Comparison of ENCODE assay signal across 16 mouse cellular contexts in genomic region chr15:102527936-102528335, GRCm38 (mm10). TPM values are rescaled to one million over a fixed set of nuclear protein-coding genes. Genes with fewer than 3 reads are reported as not detected.
DNase-seq lines count a peak whose midpoint lies in the region; ATAC-seq and TF ChIP-seq lines count a peak whose summit lies in the region.
"Had no signal": no experiment of that assay in that cellular context is flagged by ENCODE, and none has a peak within 500 bp of the region (broad histone marks: within the 10 kb centered on the region; RNA-seq: fewer than 3 reads in every experiment).

No protein-coding gene starts in this region.

- no peak overlapping the region for H3K9ac ChIP-seq in forebrain, embryonic 11.5 days (ENCODE audit: low read length)
- H3K9ac ChIP-seq: embryonic facial prominence, embryonic 15.5 days; neural tube, embryonic 13.5 days had no signal

- no peaks in the 10 kb centered on the region for H3K4me1 ChIP-seq in forebrain, embryonic 11.5 days (replicated peaks; ENCODE audit: control insufficient read depth, insufficient read depth, low read length)
- peaks cover 4% of the 10 kb centered on the region; the same call in 1 of the 2 replicates for H3K4me1 ChIP-seq in limb, embryonic 10.5 days
- H3K4me1 ChIP-seq: embryonic facial prominence, embryonic 15.5 days had no signal

- TF ChIP-seq POLR2A in brain, embryonic 14.5 days (IDR thresholded peaks at IDR 0.05; ENCODE audit: borderline replicate concordance, extremely low read depth, insufficient read depth, insufficient read length, poor library complexity, severe bottlenecking), result no peak

- no peak overlapping the region for H3K27ac ChIP-seq in left cerebral cortex, adult 2 months
- H3K27ac ChIP-seq in forebrain, embryonic 11.5 days (ENCODE audit: low read depth, low read length), result no peak overlapping the region
- no peak overlapping the region for H3K27ac ChIP-seq in limb, embryonic 10.5 days
- H3K27ac ChIP-seq: embryonic facial prominence, embryonic 15.5 days; macrophage; neural tube, embryonic 13.5 days had no signal

- no peaks in the 10 kb centered on the region; the same call in 1 of the 2 replicates for H3K36me3 ChIP-seq in forebrain, embryonic 11.5 days (ENCODE audit: control insufficient read depth, insufficient read depth, low read length)
- H3K36me3 ChIP-seq in limb, embryonic 10.5 days, result peaks cover 80% of the 10 kb centered on the region

- intact Hi-C loops in left cerebral cortex, adult 2 months (cut with DNase I), result no loop called here
- intact Hi-C loops in left cerebral cortex, postnatal 4 days (cut with DNase I), result no loop called here

- ATAC-seq in CD4-positive, CD25-positive, alpha-beta regulatory T cell, adult 4 months, result no peak
- ATAC-seq in forebrain, embryonic 11.5 days (replicated peaks; ENCODE audit: low FRiP score), result no peak

- H3K9me3 ChIP-seq in forebrain, embryonic 11.5 days (ENCODE audit: control insufficient read depth, low read length), result no peaks in the 10 kb centered on the region
- no peaks in the 10 kb centered on the region for H3K9me3 ChIP-seq in limb, embryonic 10.5 days (replicated peaks)
- H3K9me3 ChIP-seq: embryonic facial prominence, embryonic 15.5 days; neural tube, embryonic 13.5 days had no signal

- peak; percentile 49 for TF ChIP-seq CTCF in left cerebral cortex, adult 2 months (IDR thresholded peaks at IDR 0.05)
- TF ChIP-seq CTCF in brain, embryonic 14.5 days (IDR thresholded peaks at IDR 0.05; ENCODE audit: borderline replicate concordance, extremely low read depth, insufficient read depth, insufficient read length), result peak; percentile 46; the same call in 1 of the 2 replicates

- DNase-seq in CD4-positive, CD25-positive, alpha-beta regulatory T cell, adult 2 months (ENCODE audit: low read depth, low spot score), result peak; percentile 51
- no peak for DNase-seq in left cerebral cortex, adult 2 months (ENCODE audit: extremely low spot score in 1 of 2, low spot score in 2 of 2)
- DNase-seq in left cerebral cortex, postnatal 4 days, result no peak
- DNase-seq in B cell, adult 2 months, result peak; percentile 35 to 41
- peak; percentile 22 for DNase-seq in brain, embryonic 14.5 days (ENCODE audit: low read depth)
- DNase-seq in forebrain, embryonic 11.5 days (ENCODE audit: low spot score), result no peak
- DNase-seq in limb, embryonic 10.5 days (ENCODE audit: low spot score), result no peak
- DNase-seq: cerebellum, adult 11-12 months had no signal

- no peak overlapping the region for H3K4me2 ChIP-seq in forebrain, embryonic 11.5 days (ENCODE audit: low read depth, low read length, severe bottlenecking)
- H3K4me2 ChIP-seq: embryonic facial prominence, embryonic 15.5 days; neural tube, embryonic 13.5 days had no signal

- H3K27me3 ChIP-seq in forebrain, embryonic 11.5 days (ENCODE audit: control insufficient read depth, insufficient read depth, low read length), result no peaks in the 10 kb centered on the region
- no peaks in the 10 kb centered on the region for H3K27me3 ChIP-seq in limb, embryonic 10.5 days (ENCODE audit: low read depth, poor library complexity, severe bottlenecking)
- H3K27me3 ChIP-seq: embryonic facial prominence, embryonic 15.5 days; neural tube, embryonic 13.5 days had no signal

- no peak overlapping the region for H3K4me3 ChIP-seq in left cerebral cortex, adult 2 months
- H3K4me3 ChIP-seq in forebrain, embryonic 11.5 days (ENCODE audit: low read depth, low read length), result no peak overlapping the region
- H3K4me3 ChIP-seq in limb, embryonic 10.5 days, result no peak overlapping the region
- H3K4me3 ChIP-seq: embryonic facial prominence, embryonic 15.5 days; neural tube, embryonic 13.5 days had no signal

- 79% methylated on average over 3 of the region's 3 CpGs for WGBS in forebrain, embryonic 11.5 days
- 89% methylated on average over 3 of the region's 3 CpGs for WGBS in limb, embryonic 10.5 days

RNA-seq across cellular contexts. Expression of gene Npff, which starts 3.2 kb away (rescaled TPM):
- 1 to 10 TPM; 4.6 to 5.5 TPM for polyA plus RNA-seq in CD4-positive, CD25-positive, alpha-beta regulatory T cell, adult 4 months (2017; shearing (Covaris generic))
- 1 to 10 TPM; 2.4 to 2.6 TPM for total RNA-seq in left cerebral cortex, adult 2 months (2021)
- total RNA-seq in left cerebral cortex, postnatal 4 days (2021), result 1 to 10 TPM; 3.9 to 5.0 TPM
- polyA plus RNA-seq in brain, embryonic 14.5 days (2012; rRNA removed), result 7.1 and 7.5 TPM in 2 replicates
- 0.80 and 2.1 TPM in 2 replicates for polyA plus RNA-seq in forebrain, embryonic 11.5 days (2014; fragmentation: Nextera tagmentation; extraction: Ambion mirVana)
- 1.7 and 1.8 TPM in 2 replicates for polyA plus RNA-seq in limb, embryonic 10.5 days (2016; fragmentation: Nextera tagmentation; extraction: Ambion mirVana)

RNA-seq across cellular contexts. Expression of gene Tarbp2, which starts 9.9 kb away (rescaled TPM):
- polyA plus RNA-seq in CD4-positive, CD25-positive, alpha-beta regulatory T cell, adult 4 months (2017; shearing (Covaris generic)), result 10 to 100 TPM; 24.9 to 41.9 TPM
- 10 to 100 TPM; 32.4 to 36.2 TPM for total RNA-seq in left cerebral cortex, adult 2 months (2021)
- 10 to 100 TPM; 71.4 to 72.0 TPM for total RNA-seq in left cerebral cortex, postnatal 4 days (2021)
- 126 and 186 TPM in 2 replicates for polyA plus RNA-seq in brain, embryonic 14.5 days (2012; rRNA removed)
- 98.9 and 109 TPM in 2 replicates for polyA plus RNA-seq in forebrain, embryonic 11.5 days (2014; fragmentation: Nextera tagmentation; extraction: Ambion mirVana)
- 143 and 150 TPM in 2 replicates for polyA plus RNA-seq in limb, embryonic 10.5 days (2016; fragmentation: Nextera tagmentation; extraction: Ambion mirVana)

RNA-seq across cellular contexts. Expression of gene Map3k12, which starts 11.1 kb away (rescaled TPM):
- polyA plus RNA-seq in CD4-positive, CD25-positive, alpha-beta regulatory T cell, adult 4 months (2017; shearing (Covaris generic)), result 1 to 10 TPM; 6.8 to 8.1 TPM
- total RNA-seq in left cerebral cortex, adult 2 months (2021), result 10 to 100 TPM; 96.5 to 96.8 TPM
- total RNA-seq in left cerebral cortex, postnatal 4 days (2021), result 10 to 100 TPM; 90.1 to 93.0 TPM
- 72.4 and 79.2 TPM in 2 replicates for polyA plus RNA-seq in brain, embryonic 14.5 days (2012; rRNA removed)
- polyA plus RNA-seq in forebrain, embryonic 11.5 days (2014; fragmentation: Nextera tagmentation; extraction: Ambion mirVana), result 25.4 and 28.4 TPM in 2 replicates
- polyA plus RNA-seq in limb, embryonic 10.5 days (2016; fragmentation: Nextera tagmentation; extraction: Ambion mirVana), result 23.8 and 27.7 TPM in 2 replicates

RNA-seq across cellular contexts. Expression of gene Gm10337, which starts 24.4 kb away (rescaled TPM):
- polyA plus RNA-seq in CD4-positive, CD25-positive, alpha-beta regulatory T cell, adult 4 months (2017; shearing (Covaris generic)), result not detected
- not detected for total RNA-seq in left cerebral cortex, adult 2 months (2021)
- not detected for total RNA-seq in left cerebral cortex, postnatal 4 days (2021)
- not detected in 2 replicates for polyA plus RNA-seq in brain, embryonic 14.5 days (2012; rRNA removed)
- polyA plus RNA-seq in forebrain, embryonic 11.5 days (2014; fragmentation: Nextera tagmentation; extraction: Ambion mirVana), result 15.6 TPM in 1 of 2 replicates, not detected in the other
- polyA plus RNA-seq in limb, embryonic 10.5 days (2016; fragmentation: Nextera tagmentation; extraction: Ambion mirVana), result 3.8 and 4.8 TPM in 2 replicates
- total RNA-seq: adrenal gland, adult 18-20 months; heart, postnatal 25 days; left cerebral cortex, postnatal 25 days had no signal
- polyA plus RNA-seq: macrophage; urinary bladder, adult 2 months had no signal

RNA-seq across cellular contexts. Expression of gene Pcbp2, which starts 57.6 kb away (rescaled TPM):
- 100 to 1,000 TPM; 198 to 220 TPM for polyA plus RNA-seq in CD4-positive, CD25-positive, alpha-beta regulatory T cell, adult 4 months (2017; shearing (Covaris generic))
- 100 to 1,000 TPM; 497 to 500 TPM for total RNA-seq in left cerebral cortex, adult 2 months (2021)
- 100 to 1,000 TPM; 546 to 548 TPM for total RNA-seq in left cerebral cortex, postnatal 4 days (2021)
- 569 and 716 TPM in 2 replicates for polyA plus RNA-seq in brain, embryonic 14.5 days (2012; rRNA removed)
- 236 and 247 TPM in 2 replicates for polyA plus RNA-seq in forebrain, embryonic 11.5 days (2014; fragmentation: Nextera tagmentation; extraction: Ambion mirVana)
- 230 and 235 TPM in 2 replicates for polyA plus RNA-seq in limb, embryonic 10.5 days (2016; fragmentation: Nextera tagmentation; extraction: Ambion mirVana)

Comparison
In these comparisons a context has a peak if more than half of its experiments do, and no peak if none do; other contexts are left out.
1. DNase-seq: peak in CD4-positive, CD25-positive, alpha-beta regulatory T cell, adult 2 months (single experiment), B cell, adult 2 months (2 of 2) and brain, embryonic 14.5 days (single experiment); none in left cerebral cortex, adult 2 months (0 of 2), left cerebral cortex, postnatal 4 days (single experiment), forebrain, embryonic 11.5 days (single experiment) and limb, embryonic 10.5 days (single experiment).